Mouse (Mus musculus) embryonic facial prominence, embryonic 14.5 days (tissue): Measurements from ENCODE around the gene Cntnap1. TPM values are rescaled to one million over a fixed set of nuclear protein-coding genes. Genes with fewer than 3 reads are reported as not detected.
"Not testable (repeated sequence)": the region's sequence is repeated elsewhere in the genome, so short reads cannot be mapped to it uniquely, and the experiment has no call there.

Experiments used
- ATAC-seq: fragments of 200-750 bp; cut with Nextera tagmentation; 2 replicates; pipeline ENCODE4 v1.8.0; 2017; ENCODE audit warnings: low read depth, moderate number of reproducible peaks, moderate TSS enrichment
- DNase-seq: peaks from one replicate; pipeline ENCODE4 v3.0.0-alpha.2; 2015; ENCODE audit warnings: low spot score
- H3K27ac ChIP-seq: fragments of 300-500 bp; sonication (generic); replicated peaks from 2 replicates; pipeline ENCODE4 v1.5.1; 2014; ENCODE audit warnings: low read depth, mild to moderate bottlenecking, low read length, moderate library complexity
- H3K27me3 ChIP-seq: fragments of 300-500 bp; sonication (generic); replicated peaks from 2 replicates; pipeline ENCODE4 v1.6.1; 2014; ENCODE audit warnings: low read length; ENCODE audit not compliant: control insufficient read depth, insufficient read depth
- H3K36me3 ChIP-seq: fragments of 300-500 bp; sonication (generic); 2 replicates; pipeline ENCODE4 v1.6.1; 2014; ENCODE audit warnings: low read length, mixed read lengths; ENCODE audit not compliant: control insufficient read depth, insufficient read depth
- H3K4me1 ChIP-seq: fragments of 300-500 bp; sonication (generic); 2 replicates; pipeline ENCODE4 v1.6.1; 2014; ENCODE audit warnings: antibody characterized with exemption, low read length; ENCODE audit not compliant: control insufficient read depth, insufficient read depth
- H3K4me2 ChIP-seq: fragments of 300-500 bp; sonication (generic); 2 replicates; pipeline ENCODE4 v1.6.1; 2014; ENCODE audit warnings: low read depth, mild to moderate bottlenecking, low read length, moderate library complexity, mixed read lengths
- H3K4me3 ChIP-seq: fragments of 300-500 bp; sonication (generic); 2 replicates; pipeline ENCODE4 v1.5.1; 2014; ENCODE audit warnings: low read depth, mild to moderate bottlenecking, low read length
- H3K9ac ChIP-seq: fragments of 300-500 bp; sonication (generic); 2 replicates; pipeline ENCODE4 v1.6.1; 2014; ENCODE audit warnings: low read depth, mild to moderate bottlenecking, low read length, moderate library complexity, mixed read lengths
- H3K9me3 ChIP-seq: fragments of 300-500 bp; sonication (generic); 2 replicates; pipeline ENCODE4 v1.6.1; 2016; ENCODE audit warnings: low read length; ENCODE audit not compliant: control insufficient read depth
- WGBS: fragments of 180-500 bp; shearing (Covaris S2); extraction: QIAGEN DNeasy Blood & Tissue Kit; methylation state at CpG from one replicate; pipeline ENCODE4 v1.1.7; 2014; 5-methylcytosine and 5-hydroxymethylcytosine counted together
- polyA plus RNA-seq: library from polyadenylated mRNA; unstranded; fragments of >200 nt; fragmentation: Nextera tagmentation; extraction: Ambion mirVana; gene quantifications from 2 replicates; pipeline ENCODE4 v1.2.1, GENCODE M21; 2014

The Cntnap1 gene
- 1.6 and 1.9 TPM in 2 replicates for polyA plus RNA-seq

DNA sequence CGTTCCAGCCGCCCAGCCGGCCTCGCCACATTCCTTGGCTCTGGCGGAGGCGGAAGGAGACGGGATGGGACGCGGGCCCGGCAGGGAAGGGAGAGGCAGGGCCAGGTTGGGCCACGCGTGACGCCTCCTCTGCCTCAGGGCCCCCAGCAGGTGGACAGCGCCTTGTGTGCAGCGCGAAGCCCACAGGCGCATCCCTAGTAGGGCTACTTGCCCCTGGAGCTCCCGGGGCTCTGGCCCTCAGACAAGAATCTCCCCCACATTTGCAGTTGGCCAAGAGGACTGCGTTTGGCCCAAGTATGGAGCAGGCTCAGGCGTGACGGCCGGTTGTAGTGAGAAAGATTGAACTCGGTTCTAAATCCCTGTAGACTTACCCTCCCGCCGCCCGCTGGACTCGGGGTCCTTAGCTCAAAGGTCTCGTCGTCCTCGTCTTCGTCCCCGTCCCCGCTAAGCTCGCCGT, at the start of gene Cntnap1:
Gene Cntnap1, plus strand, starts transcription at position 170 of the 457 bp plus-strand sequence.
- 0% methylated on average over 29 of the region's 35 CpGs for WGBS
- no peaks in the 10 kb centered on the region for H3K9me3 ChIP-seq
- peaks cover 61% of the 10 kb centered on the region for H3K27me3 ChIP-seq
- no peak for ATAC-seq
- peak within 1 kb of the TSS; percentile 84 for H3K4me2 ChIP-seq
- peak; percentile 66 for DNase-seq
- H3K36me3 ChIP-seq = peaks cover 25% of the 10 kb centered on the region
- peak within 1 kb of the TSS; percentile 66 for H3K27ac ChIP-seq
- peak within 1 kb of the TSS; percentile 84 for H3K4me3 ChIP-seq
- H3K9ac ChIP-seq = peak within 1 kb of the TSS; percentile 77
- peaks cover 39% of the 10 kb centered on the region for H3K4me1 ChIP-seq

DNA sequence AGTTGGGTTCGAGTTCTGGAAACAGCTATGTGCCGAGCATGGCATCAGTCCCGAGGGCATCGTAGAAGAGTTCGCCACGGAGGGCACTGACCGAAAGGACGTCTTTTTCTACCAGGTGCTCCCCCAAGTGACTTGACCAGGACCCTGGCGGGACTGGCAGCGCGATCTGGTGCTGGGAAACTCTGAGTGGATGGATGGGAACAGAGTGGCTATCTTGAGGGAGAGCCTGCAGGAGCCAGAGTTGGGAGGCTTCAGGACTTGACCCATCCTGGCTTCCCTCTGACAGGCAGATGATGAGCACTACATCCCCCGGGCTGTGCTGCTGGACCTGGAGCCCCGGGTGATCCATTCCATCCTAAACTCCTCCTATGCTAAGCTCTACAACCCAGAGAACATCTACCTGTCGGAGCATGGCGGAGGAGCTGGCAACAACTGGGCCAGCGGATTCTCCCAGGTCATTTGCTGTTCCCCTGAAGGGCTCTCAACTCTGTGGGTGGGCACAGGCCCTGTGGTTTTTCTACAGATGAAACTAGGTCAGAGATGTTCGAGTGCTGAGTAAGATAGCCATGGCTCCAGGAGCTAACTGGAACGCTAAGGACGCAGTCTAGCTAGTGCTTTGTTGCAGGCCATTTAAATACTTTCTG, 49.7 kb upstream of the Cntnap1 start:
- peak overlapping the region; percentile 91 for H3K4me2 ChIP-seq
- H3K27me3 ChIP-seq = no peaks in the 10 kb centered on the region
- H3K4me1 ChIP-seq = peaks cover 18% of the 10 kb centered on the region
- H3K4me3 ChIP-seq = peak overlapping the region; percentile 91
- H3K9ac ChIP-seq = peak overlapping the region; percentile 85
- H3K27ac ChIP-seq = peak overlapping the region; percentile 88
- DNase-seq = no peak
- 18% methylated on average over 19 of the region's 19 CpGs for WGBS
- H3K9me3 ChIP-seq = no peaks in the 10 kb centered on the region
- ATAC-seq = no peak
- H3K36me3 ChIP-seq = peaks cover 34% of the 10 kb centered on the region

DNA sequence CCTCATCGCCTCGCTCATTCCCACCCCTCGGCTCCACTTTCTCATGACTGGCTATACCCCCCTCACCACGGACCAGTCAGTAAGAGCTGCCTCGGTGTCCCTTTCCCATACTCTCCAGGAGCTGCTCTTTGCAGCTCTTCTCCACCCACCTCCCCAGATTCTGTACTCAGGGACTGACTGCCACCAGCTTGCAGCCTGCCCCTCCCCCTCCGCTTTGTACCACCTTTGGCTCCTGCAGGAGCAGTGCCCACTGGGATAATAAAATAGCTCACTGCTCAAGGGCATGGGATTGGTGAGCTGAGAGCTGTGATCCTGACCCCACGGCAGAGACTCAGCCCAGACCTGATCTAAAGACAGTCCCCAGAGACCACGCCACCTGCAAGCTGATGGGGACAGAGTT, 45.8 kb upstream of the Cntnap1 start:
- not testable (repeated sequence) for H3K9me3 ChIP-seq, H3K27me3 ChIP-seq, ATAC-seq, H3K27ac ChIP-seq, H3K4me3 ChIP-seq, DNase-seq, H3K4me1 ChIP-seq, H3K4me2 ChIP-seq, H3K9ac ChIP-seq
- H3K36me3 ChIP-seq = peaks cover 43% of the 10 kb centered on the region
- 93% methylated on average over 8 of the region's 8 CpGs for WGBS

DNA sequence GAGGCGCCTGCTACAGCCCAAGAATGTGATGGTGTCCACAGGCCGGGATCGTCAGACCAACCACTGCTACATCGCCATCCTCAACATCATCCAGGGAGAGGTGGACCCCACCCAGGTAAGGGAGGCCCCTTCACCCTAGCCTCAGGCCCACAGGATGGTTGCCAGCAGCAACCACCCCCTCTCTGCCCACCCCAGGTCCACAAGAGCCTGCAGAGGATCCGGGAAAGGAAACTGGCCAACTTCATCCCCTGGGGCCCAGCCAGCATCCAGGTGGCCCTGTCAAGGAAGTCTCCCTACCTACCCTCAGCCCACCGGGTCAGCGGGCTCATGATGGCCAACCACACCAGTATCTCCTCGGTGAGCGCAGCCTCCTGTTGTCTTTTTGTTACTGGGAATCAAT, 45.3 kb upstream of the Cntnap1 start:
- H3K9me3 ChIP-seq, H3K4me1 ChIP-seq, DNase-seq, H3K4me3 ChIP-seq, ATAC-seq, H3K9ac ChIP-seq, H3K4me2 ChIP-seq, H3K27ac ChIP-seq, H3K27me3 ChIP-seq: not testable (repeated sequence)
- H3K36me3 ChIP-seq = peaks cover 43% of the 10 kb centered on the region
- WGBS = 100% methylated on average over 4 of the region's 9 CpGs

DNA sequence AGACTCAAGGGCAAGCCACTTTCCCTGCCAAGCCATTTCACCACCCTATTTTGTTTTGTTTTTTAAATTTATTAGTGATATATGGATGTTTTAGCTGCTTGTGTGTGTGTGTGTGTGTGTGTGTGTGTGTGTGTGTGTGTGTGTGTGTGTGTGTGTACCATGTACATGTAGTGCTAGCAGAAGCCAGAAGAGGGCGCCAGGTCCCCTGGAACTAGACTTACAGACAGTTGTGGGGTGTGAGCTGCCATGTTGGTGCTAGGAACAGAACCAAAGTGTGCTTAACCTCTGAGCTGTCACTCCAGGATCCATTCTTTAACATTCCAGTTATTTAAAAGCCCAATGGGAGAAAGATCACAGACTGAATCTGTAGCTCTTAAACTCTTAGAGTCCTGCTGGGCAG, 43.2 kb upstream of the Cntnap1 start:
- Histone ChIP-seq H3K9ac (no peak overlapping the region), H3K27me3 (no peaks in the 10 kb centered on the region), H3K27ac (no peak overlapping the region), H3K9me3 (0 out of 2 replicates have a peak, but pooled peaks cover 4% of the 10 kb centered on the region), H3K4me3 (no peak overlapping the region), H3K4me1 (no peaks in the 10 kb centered on the region), H3K4me2 (no peak overlapping the region), H3K36me3 (peaks cover 43% of the 10 kb centered on the region)
- 76% methylated on average over 1 of the region's 1 CpGs for WGBS
- DNase-seq = no peak
- no peak for ATAC-seq

GRCm38 (mm10) chr11:101128996-101129577, 41.2 kb upstream of the Cntnap1 start:
- H3K4me1 ChIP-seq = no peaks in the 10 kb centered on the region
- peaks cover 23% of the 10 kb centered on the region for H3K36me3 ChIP-seq
- H3K27ac ChIP-seq = no peak overlapping the region
- DNase-seq (no peak), ATAC-seq (no peak)
- no peak overlapping the region for H3K9ac ChIP-seq
- H3K9me3 ChIP-seq = 0 out of 2 replicates have a peak, but pooled peaks cover 4% of the 10 kb centered on the region
- no peaks in the 10 kb centered on the region for H3K27me3 ChIP-seq
- WGBS = 89% methylated on average over 11 of the region's 11 CpGs
- no peak overlapping the region for H3K4me2 ChIP-seq
- no peak overlapping the region for H3K4me3 ChIP-seq

GRCm38 (mm10) chr11:101130056-101130756, 40.1 kb upstream of the Cntnap1 start:
- H3K4me1 ChIP-seq = no peaks in the 10 kb centered on the region
- H3K4me3 ChIP-seq = no peak overlapping the region
- H3K27ac ChIP-seq = no peak overlapping the region
- ATAC-seq (no peak; the same call in 1 of the 2 replicates), DNase-seq (no peak)
- H3K4me2 ChIP-seq = no peak overlapping the region
- WGBS = 46% methylated on average over 17 of the region's 18 CpGs
- no peaks in the 10 kb centered on the region for H3K27me3 ChIP-seq
- peaks cover 22% of the 10 kb centered on the region for H3K36me3 ChIP-seq
- H3K9ac ChIP-seq = no peak overlapping the region
- H3K9me3 ChIP-seq = 0 out of 2 replicates have a peak, but pooled peaks cover 4% of the 10 kb centered on the region

- H3K27me3 ChIP-seq = no peaks in the 10 kb centered on the region
- DNase-seq (no peak), ATAC-seq (no peak)
- peaks cover 12% of the 10 kb centered on the region for H3K36me3 ChIP-seq
- no peak overlapping the region for H3K9ac ChIP-seq
- H3K9me3 ChIP-seq = 0 out of 2 replicates have a peak, but pooled peaks cover 4% of the 10 kb centered on the region
- no peaks in the 10 kb centered on the region for H3K4me1 ChIP-seq
- H3K4me2 ChIP-seq = no peak overlapping the region
- WGBS = 87% methylated on average over 2 of the region's 2 CpGs
- H3K4me3 ChIP-seq = no peak overlapping the region
- H3K27ac ChIP-seq = no peak overlapping the region
Measured at GRCm38 (mm10) chr11:101131187-101131586, 39.1 kb upstream of the Cntnap1 start.
